13 mouse cellular contexts compared by ENCODE assay signal in the genomic region with DNA sequence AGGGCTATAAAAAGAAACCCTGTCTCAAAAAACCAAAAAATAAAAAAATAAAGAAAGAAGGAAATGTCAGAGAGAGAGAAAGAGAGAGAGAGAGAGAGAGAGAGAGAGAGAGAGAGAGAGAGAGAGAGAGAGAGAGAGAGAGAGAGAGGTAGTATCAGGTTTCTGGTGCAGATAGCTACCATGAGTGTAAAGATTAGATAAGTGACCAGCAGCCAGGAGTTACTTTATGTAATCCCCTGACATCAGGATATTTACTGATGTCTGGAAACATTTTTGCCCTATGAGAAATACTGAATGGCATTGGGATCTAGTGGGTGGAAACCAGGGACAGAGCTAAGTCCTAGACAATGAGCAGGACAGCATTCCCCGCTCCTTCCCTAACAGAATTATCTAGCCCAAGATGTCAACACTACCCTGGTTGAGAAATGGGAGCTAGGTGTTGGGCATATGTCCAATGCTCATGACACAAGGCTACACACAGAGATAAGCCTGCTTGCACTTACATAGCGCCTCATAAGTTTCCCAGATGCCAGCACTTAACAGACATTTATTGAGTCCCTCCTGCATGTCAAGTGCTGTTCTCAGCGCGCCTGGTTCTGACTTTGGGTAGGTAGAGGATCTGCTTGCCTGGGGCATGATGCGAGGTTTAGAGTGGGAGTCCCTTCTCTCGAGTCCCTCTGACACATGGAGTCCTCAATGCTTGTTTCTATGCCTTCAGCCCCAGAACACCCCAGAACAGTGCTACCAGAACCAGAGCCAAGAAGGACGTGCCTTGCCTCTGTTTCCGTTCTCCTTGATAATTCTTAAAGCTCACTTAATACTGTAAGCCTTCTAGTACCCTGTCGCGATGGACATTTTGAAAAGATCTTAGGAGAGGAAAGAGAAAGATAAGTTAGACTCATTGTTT. TPM values are rescaled to one million over a fixed set of nuclear protein-coding genes. Genes with fewer than 3 reads are reported as not detected.
DNase-seq lines count a peak whose midpoint lies in the region; ATAC-seq and TF ChIP-seq lines count a peak whose summit lies in the region.
"Had no signal": no experiment of that assay in that cellular context is flagged by ENCODE, and none has a peak within 500 bp of the region (broad histone marks: within the 10 kb centered on the region; RNA-seq: fewer than 3 reads in every experiment).

No protein-coding gene starts in this region.

- TF ChIP-seq POLR2A in spleen, adult 2 months (IDR thresholded peaks at IDR 0.05; ENCODE audit: low read depth, low read length) = no peak

- no peak for TF ChIP-seq CTCF in spleen, adult 2 months (IDR thresholded peaks at IDR 0.05; ENCODE audit: extremely low read depth, insufficient read depth, insufficient read length, insufficient replicate concordance)

- H3K4me1 ChIP-seq in spleen, adult 2 months (ENCODE audit: control insufficient read depth, insufficient read depth, insufficient read length) = no peaks in the 10 kb centered on the region

- 82% methylated on average over 10 of the region's 10 CpGs for WGBS in spleen, adult 2 months

- peak; percentile 54 for DNase-seq in adrenal gland, adult 2 months
- no peak for DNase-seq in adrenal gland, adult 18-20 months (ENCODE audit: low spot score in 2 of 2)
- no peak for DNase-seq in spleen, adult 2 months (ENCODE audit: low read depth in 1 of 2, low spot score in 2 of 2)
- no peak for DNase-seq in spleen, postnatal 4 days (ENCODE audit: low spot score in 2 of 2)
- peak; percentile 20 to 45 for DNase-seq in heart, postnatal 14 days
- no peak for DNase-seq in yolk sac, embryonic 10.5 days (ENCODE audit: low spot score)
- no peak for DNase-seq in layer of hippocampus, postnatal 14 days (ENCODE audit: low spot score in 2 of 2)
- DNase-seq: cerebellum, postnatal 36 days; gastrocnemius, postnatal 36 days; kidney, adult 11 months; thymus, postnatal 4 days had no signal

- no peaks in the 10 kb centered on the region for H3K36me3 ChIP-seq in spleen, adult 2 months (ENCODE audit: control insufficient read depth, insufficient read depth, low read length)

- H3K27me3 ChIP-seq in spleen, adult 2 months (ENCODE audit: control insufficient read depth, insufficient read depth, low read length) = no peaks in the 10 kb centered on the region

- H3K4me3 ChIP-seq in spleen, adult 2 months (ENCODE audit: extremely low read depth, insufficient read depth, insufficient read length) = no peak overlapping the region
- H3K4me3 ChIP-seq: forebrain, embryonic 10.5 days had no signal

- intact Hi-C loops in heart, postnatal 14 days (cut with DNase I) = no loop called here

- peak; percentile 89 for ATAC-seq in megakaryocyte-erythroid progenitor cell, adult 5-6 weeks (replicated peaks; ENCODE audit: low FRiP score, low TSS enrichment, poor library complexity, severe bottlenecking)

- H3K27ac ChIP-seq in spleen, adult 2 months (ENCODE audit: insufficient read depth, low read length) = 0 out of 2 replicates have a peak overlapping the region, but pooled peaks have one; percentile 14
- H3K27ac ChIP-seq: forebrain, embryonic 10.5 days had no signal

RNA-seq across cellular contexts. Expression of a gene that starts 7.4 kb away (rescaled TPM):
- 10 to 100 TPM; 14.6 to 26.8 TPM for total RNA-seq in adrenal gland, adult 2 months (2021)
- polyA plus RNA-seq in adrenal gland, adult 2 months (2012; rRNA removed) = 11.0 and 12.5 TPM in 2 replicates
- 10 to 100 TPM; 18.6 to 22.4 TPM for total RNA-seq in adrenal gland, adult 18-20 months (2021)
- polyA plus RNA-seq in spleen, adult 2 months (2012; rRNA removed) = 5.6 and 6.2 TPM in 2 replicates
- 10 to 100 TPM; 18.0 to 18.4 TPM for total RNA-seq in heart, postnatal 14 days (2021)
- 14.0 and 14.9 TPM in 2 replicates for total RNA-seq in megakaryocyte-erythroid progenitor cell, adult 5-6 weeks (2014; fragmentation: Nextera tagmentation)
- 8.7 and 24.8 TPM in 2 replicates for total RNA-seq in megakaryocyte-erythroid progenitor cell, adult 5-6 weeks (2017)
- total RNA-seq in layer of hippocampus, postnatal 14 days (2021) = 1 to 10 TPM; 5.9 to 7.0 TPM

RNA-seq across cellular contexts. Expression of a gene that starts 58.4 kb away (rescaled TPM):
- total RNA-seq in adrenal gland, adult 2 months (2021) = 10 to 100 TPM; 11.7 to 16.6 TPM
- polyA plus RNA-seq in adrenal gland, adult 2 months (2012; rRNA removed) = 10.6 and 12.5 TPM in 2 replicates
- 10 to 100 TPM; 14.6 to 16.7 TPM for total RNA-seq in adrenal gland, adult 18-20 months (2021)
- 40.8 and 79.5 TPM in 2 replicates for polyA plus RNA-seq in spleen, adult 2 months (2012; rRNA removed)
- 10 to 100 TPM in 1 of 2 experiments, 1 to 10 TPM in 1; 9.5 to 10.1 TPM for total RNA-seq in heart, postnatal 14 days (2021)
- total RNA-seq in megakaryocyte-erythroid progenitor cell, adult 5-6 weeks (2014; fragmentation: Nextera tagmentation) = 264 and 276 TPM in 2 replicates
- total RNA-seq in megakaryocyte-erythroid progenitor cell, adult 5-6 weeks (2017) = 328 and 443 TPM in 2 replicates
- 10 to 100 TPM; 10.4 to 11.7 TPM for total RNA-seq in layer of hippocampus, postnatal 14 days (2021)

Comparison
In these comparisons a context has a peak if more than half of its experiments do, and no peak if none do; other contexts are left out.
1. DNase-seq: peak in adrenal gland, adult 2 months (single experiment) and heart, postnatal 14 days (2 of 2); none in adrenal gland, adult 18-20 months (0 of 2), spleen, adult 2 months (0 of 2), spleen, postnatal 4 days (0 of 2), yolk sac, embryonic 10.5 days (single experiment) and layer of hippocampus, postnatal 14 days (0 of 2).
2. RNA of a gene that starts 58.4 kb away (total RNA-seq): 264 to 443 TPM in megakaryocyte-erythroid progenitor cell, adult 5-6 weeks; 14.6 to 16.7 TPM in adrenal gland, adult 18-20 months, 11.7 to 16.6 TPM in adrenal gland, adult 2 months, 10.4 to 11.7 TPM in layer of hippocampus, postnatal 14 days and 9.5 to 10.1 TPM in heart, postnatal 14 days; every median in the first group is over 10 times any median in the second.